Mouse (Mus musculus): ENCODE measurements around the gene Smc4.

DNA sequence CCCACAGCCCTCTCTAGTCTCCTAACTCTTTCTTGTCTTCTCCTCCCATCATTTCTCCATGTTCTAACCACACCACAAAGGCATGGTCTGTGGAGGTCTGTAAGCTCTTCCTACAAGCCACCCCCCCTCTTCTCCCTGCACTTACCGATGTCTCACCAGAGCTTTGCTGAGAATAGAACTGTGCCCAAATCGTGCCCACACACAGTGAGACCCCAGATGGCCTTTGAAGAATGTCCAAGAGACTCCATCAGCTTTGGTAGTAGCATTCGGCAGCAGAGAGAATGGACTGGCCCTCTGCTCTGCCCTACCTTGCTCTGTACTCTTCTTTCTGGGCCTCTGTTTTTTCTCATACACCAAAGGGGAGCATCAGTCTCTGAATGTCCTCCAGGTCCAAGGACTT is 51.3 kb downstream of the Smc4 start:
- TF ChIP-seq CTCF (IDR thresholded peaks at IDR 0.05; ENCODE audit: insufficient read depth, low read length) (no peak), POLR2A (IDR thresholded peaks at IDR 0.05; ENCODE audit: borderline replicate concordance, extremely low read depth, low read depth, low read length) (no peak)

Data from lung, adult 2 months (tissue).